Mouse (Mus musculus) hindbrain, embryonic 13.5 days (tissue): Measurements from ENCODE around the gene Auts2. TPM values are rescaled to one million over a fixed set of nuclear protein-coding genes. Genes with fewer than 3 reads are reported as not detected.

Source experiments
- ATAC-seq: fragments of 200-750 bp; cut with Nextera tagmentation; 2 replicates; pipeline ENCODE4 v1.8.0; 2017; ENCODE audit warnings: moderate TSS enrichment; ENCODE audit not compliant: low FRiP score
- H3K27ac ChIP-seq: fragments of 300-500 bp; sonication (generic); 2 replicates; pipeline ENCODE4 v1.5.1; 2015; ENCODE audit warnings: inconsistent platforms, mild to moderate bottlenecking, moderate library complexity
- H3K27me3 ChIP-seq: fragments of 300-500 bp; sonication (generic); 2 replicates; pipeline ENCODE4 v1.6.1; 2015; ENCODE audit warnings: mild to moderate bottlenecking, inconsistent platforms
- H3K36me3 ChIP-seq: fragments of 300-500 bp; sonication (generic); 2 replicates; pipeline ENCODE4 v1.6.1; 2015; ENCODE audit warnings: mild to moderate bottlenecking, inconsistent platforms
- H3K4me1 ChIP-seq: fragments of 300-500 bp; sonication (generic); replicated peaks from 2 replicates; pipeline ENCODE4 v1.6.1; 2015; ENCODE audit warnings: inconsistent platforms
- H3K4me2 ChIP-seq: fragments of 300-500 bp; sonication (generic); 2 replicates; pipeline ENCODE4 v1.6.1; 2015; ENCODE audit warnings: inconsistent platforms, mild to moderate bottlenecking, moderate library complexity
- H3K4me3 ChIP-seq: fragments of 300-500 bp; sonication (generic); 2 replicates; pipeline ENCODE4 v1.5.1; 2015; ENCODE audit warnings: mild to moderate bottlenecking, inconsistent platforms
- H3K9ac ChIP-seq: fragments of 300-500 bp; sonication (generic); 2 replicates; pipeline ENCODE4 v1.6.1; 2015; ENCODE audit warnings: mild to moderate bottlenecking, inconsistent platforms
- H3K9me3 ChIP-seq: fragments of 300-500 bp; sonication (generic); 2 replicates; pipeline ENCODE4 v1.6.1; 2016; ENCODE audit warnings: inconsistent platforms
- WGBS: fragments of 180-500 bp; shearing (Covaris S2); methylation state at CpG from one replicate; pipeline ENCODE4 v1.1.7; 2015; 5-methylcytosine and 5-hydroxymethylcytosine counted together
- polyA plus RNA-seq: library from polyadenylated mRNA; unstranded; fragments of >200 nt; fragmentation: Nextera tagmentation; extraction: Ambion mirVana; gene quantifications from 2 replicates; pipeline ENCODE4 v1.2.1, GENCODE M21; 2015

The Auts2 gene
- polyA plus RNA-seq, 1 experiment from 2014 or later, result 89.9 TPM

- no peak overlapping the region for H3K4me2 ChIP-seq
- WGBS, result 59% methylated on average over 6 of the region's 6 CpGs
- ATAC-seq, result no peak
- no peak overlapping the region for H3K9ac ChIP-seq
- no peaks in the 10 kb centered on the region for H3K27me3 ChIP-seq
- H3K36me3 ChIP-seq, result peaks cover 79% of the 10 kb centered on the region
- H3K9me3 ChIP-seq, result no peaks in the 10 kb centered on the region
- H3K27ac ChIP-seq, result no peak overlapping the region
- no peak overlapping the region for H3K4me3 ChIP-seq
- peaks cover 48% of the 10 kb centered on the region for H3K4me1 ChIP-seq
Measured at GRCm38 (mm10) chr5:131459951-131460350, 1083.2 kb downstream of the Auts2 start.

- no peak overlapping the region for H3K9ac ChIP-seq
- H3K27ac ChIP-seq, result no peak overlapping the region
- no peak overlapping the region for H3K4me2 ChIP-seq
- no peak overlapping the region for H3K4me3 ChIP-seq
- H3K27me3 ChIP-seq, result no peaks in the 10 kb centered on the region
- peaks cover 49% of the 10 kb centered on the region for H3K4me1 ChIP-seq
- no peak for ATAC-seq
- WGBS, result 74% methylated on average over 2 of the region's 2 CpGs
- H3K36me3 ChIP-seq, result peaks cover 79% of the 10 kb centered on the region
- H3K9me3 ChIP-seq, result no peaks in the 10 kb centered on the region
Measured at GRCm38 (mm10) chr5:131459549-131459948, 1083.6 kb downstream of the Auts2 start.

GRCm38 (mm10) chr5:131458700-131459099, 1084.4 kb downstream of the Auts2 start:
- 77% methylated on average over 6 of the region's 6 CpGs for WGBS
- no peak for ATAC-seq
- Histone ChIP-seq H3K27ac (peak overlapping the region; percentile 56), H3K4me1 (peaks cover 47% of the 10 kb centered on the region), H3K27me3 (no peaks in the 10 kb centered on the region), H3K4me2 (no peak overlapping the region), H3K9me3 (no peaks in the 10 kb centered on the region), H3K9ac (0 out of 2 replicates have a peak overlapping the region, but pooled peaks have one; percentile 13), H3K4me3 (no peak overlapping the region), H3K36me3 (peaks cover 84% of the 10 kb centered on the region)

- Histone ChIP-seq H3K9ac (0 out of 2 replicates have a peak overlapping the region, but pooled peaks have one; percentile 13), H3K4me1 (peaks cover 40% of the 10 kb centered on the region), H3K27ac (peak overlapping the region; percentile 56), H3K36me3 (peaks cover 87% of the 10 kb centered on the region), H3K27me3 (no peaks in the 10 kb centered on the region), H3K4me2 (no peak overlapping the region), H3K4me3 (no peak overlapping the region), H3K9me3 (no peaks in the 10 kb centered on the region)
- peak; percentile 30; the same call in 1 of the 2 replicates for ATAC-seq
- WGBS, result 52% methylated on average over 7 of the region's 7 CpGs
Measured at GRCm38 (mm10) chr5:131457999-131458398, 1085.1 kb downstream of the Auts2 start.

GRCm38 (mm10) chr5:131449181-131449868, 1093.8 kb downstream of the Auts2 start:
- no peak overlapping the region for H3K4me2 ChIP-seq
- no peak overlapping the region for H3K9ac ChIP-seq
- no peak overlapping the region for H3K4me3 ChIP-seq
- no peak for ATAC-seq
- no peaks in the 10 kb centered on the region for H3K9me3 ChIP-seq
- no peaks in the 10 kb centered on the region for H3K27me3 ChIP-seq
- H3K4me1 ChIP-seq, result peaks cover 12% of the 10 kb centered on the region
- H3K27ac ChIP-seq, result peak overlapping the region; percentile 52; the same call in 1 of the 2 replicates
- H3K36me3 ChIP-seq, result peaks cover 95% of the 10 kb centered on the region
- 85% methylated on average over 7 of the region's 7 CpGs for WGBS

- Histone ChIP-seq H3K27ac (peak overlapping the region; percentile 30), H3K9me3 (no peaks in the 10 kb centered on the region), H3K4me1 (peaks cover 21% of the 10 kb centered on the region; the same call in 1 of the 2 replicates), H3K9ac (no peak overlapping the region), H3K4me2 (no peak overlapping the region), H3K36me3 (peaks cover 36% of the 10 kb centered on the region), H3K4me3 (no peak overlapping the region), H3K27me3 (no peaks in the 10 kb centered on the region)
- WGBS, result 51% methylated on average over 10 of the region's 10 CpGs
- peak; percentile 62 for ATAC-seq
Measured at GRCm38 (mm10) chr5:131435239-131435876, 1107.8 kb downstream of the Auts2 start.

GRCm38 (mm10) chr5:131433291-131433690, 1109.9 kb downstream of the Auts2 start:
- Histone ChIP-seq H3K9me3 (no peaks in the 10 kb centered on the region), H3K36me3 (peaks cover 15% of the 10 kb centered on the region), H3K27ac (no peak overlapping the region), H3K9ac (no peak overlapping the region), H3K4me3 (no peak overlapping the region), H3K4me2 (no peak overlapping the region), H3K27me3 (peaks cover 5% of the 10 kb centered on the region; the same call in 1 of the 2 replicates), H3K4me1 (peaks cover 30% of the 10 kb centered on the region)
- WGBS, result 89% methylated on average over 4 of the region's 4 CpGs
- no peak for ATAC-seq

GRCm38 (mm10) chr5:131431896-131432295, 1111.2 kb downstream of the Auts2 start:
- no peak overlapping the region for H3K9ac ChIP-seq
- WGBS, result 81% methylated on average over 7 of the region's 7 CpGs
- no peak for ATAC-seq

GRCm38 (mm10) chr5:131430109-131430508, 1113.0 kb downstream of the Auts2 start:
- Histone ChIP-seq H3K4me1 (peaks cover 11% of the 10 kb centered on the region), H3K27me3 (peaks cover 5% of the 10 kb centered on the region; the same call in 1 of the 2 replicates), H3K9me3 (no peaks in the 10 kb centered on the region), H3K4me2 (no peak overlapping the region), H3K4me3 (no peak overlapping the region), H3K9ac (no peak overlapping the region), H3K27ac (no peak overlapping the region), H3K36me3 (no peaks in the 10 kb centered on the region)
- 33% methylated on average over 8 of the region's 8 CpGs for WGBS
- no peak for ATAC-seq

More at GRCm38 (mm10) chr5:131431896-131432295, 1111.2 kb downstream of the Auts2 start:
- Histone ChIP-seq H3K27ac (no peak overlapping the region), H3K4me3 (no peak overlapping the region), H3K36me3 (peaks cover 7% of the 10 kb centered on the region), H3K27me3 (peaks cover 5% of the 10 kb centered on the region; the same call in 1 of the 2 replicates), H3K4me2 (no peak overlapping the region), H3K9me3 (no peaks in the 10 kb centered on the region), H3K4me1 (peaks cover 27% of the 10 kb centered on the region)

GRCm38 (mm10) chr5:131429563-131429962, 1113.6 kb downstream of the Auts2 start:
- peak; percentile 39; the same call in 1 of the 2 replicates for ATAC-seq
- H3K9ac ChIP-seq, result no peak overlapping the region
- H3K27me3 ChIP-seq, result peaks cover 5% of the 10 kb centered on the region; the same call in 1 of the 2 replicates
- H3K9me3 ChIP-seq, result no peaks in the 10 kb centered on the region
- H3K4me1 ChIP-seq, result peaks cover 9% of the 10 kb centered on the region; the same call in 1 of the 2 replicates
- 58% methylated on average over 6 of the region's 6 CpGs for WGBS
- no peak overlapping the region for H3K27ac ChIP-seq
- no peak overlapping the region for H3K4me2 ChIP-seq
- no peaks in the 10 kb centered on the region for H3K36me3 ChIP-seq
- no peak overlapping the region for H3K4me3 ChIP-seq

GRCm38 (mm10) chr5:131427734-131428413, 1115.3 kb downstream of the Auts2 start:
- 40% methylated on average over 11 of the region's 11 CpGs for WGBS
- no peaks in the 10 kb centered on the region for H3K36me3 ChIP-seq
- peaks cover 5% of the 10 kb centered on the region; the same call in 1 of the 2 replicates for H3K27me3 ChIP-seq
- no peak overlapping the region for H3K4me2 ChIP-seq
- H3K4me1 ChIP-seq, result peaks cover 9% of the 10 kb centered on the region; the same call in 1 of the 2 replicates
- no peak overlapping the region for H3K9ac ChIP-seq
- no peaks in the 10 kb centered on the region for H3K9me3 ChIP-seq
- no peak; the same call in 1 of the 2 replicates for ATAC-seq
- H3K4me3 ChIP-seq, result no peak overlapping the region
- no peak overlapping the region for H3K27ac ChIP-seq

GRCm38 (mm10) chr5:131422737-131423136, 1120.4 kb downstream of the Auts2 start:
- Histone ChIP-seq H3K27me3 (no peaks in the 10 kb centered on the region), H3K4me1 (no peaks in the 10 kb centered on the region), H3K4me2 (no peak overlapping the region), H3K9ac (no peak overlapping the region), H3K9me3 (no peaks in the 10 kb centered on the region), H3K4me3 (no peak overlapping the region), H3K27ac (no peak overlapping the region), H3K36me3 (no peaks in the 10 kb centered on the region)
- 86% methylated on average over 3 of the region's 3 CpGs for WGBS
- no peak for ATAC-seq
